9 mouse cellular contexts compared by ENCODE assay signal in the genomic region with DNA sequence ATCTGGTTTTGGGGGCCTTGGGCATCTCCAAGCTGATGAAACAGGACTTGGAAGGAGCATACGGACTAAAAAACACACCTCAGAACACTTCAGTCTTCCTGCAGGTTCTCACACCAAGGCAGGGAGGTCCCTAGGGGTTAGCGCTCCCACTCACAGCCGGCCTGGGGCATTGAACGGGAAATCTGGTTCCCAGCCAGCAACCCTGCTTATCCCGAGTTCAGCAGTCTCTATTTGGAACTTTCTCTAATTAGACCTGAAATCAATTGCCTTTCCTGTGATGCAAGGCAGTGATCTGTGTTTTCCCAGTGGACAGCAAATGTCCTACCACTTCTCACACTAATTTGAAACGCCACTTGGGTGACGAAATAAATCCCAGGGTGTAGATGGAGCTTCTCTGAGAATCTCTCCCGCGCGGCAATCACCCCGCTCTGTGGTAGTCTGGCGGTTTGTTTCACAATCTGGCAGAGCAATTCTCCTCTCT. TPM values are rescaled to one million over a fixed set of nuclear protein-coding genes. Genes with fewer than 3 reads are reported as not detected.
DNase-seq lines count a peak whose midpoint lies in the region; ATAC-seq and TF ChIP-seq lines count a peak whose summit lies in the region.
"Had no signal": no experiment of that assay in that cellular context is flagged by ENCODE, and none has a peak within 500 bp of the region (broad histone marks: within the 10 kb centered on the region; RNA-seq: fewer than 3 reads in every experiment).

No protein-coding gene starts in this region.

- 55% methylated on average over 12 of the region's 12 CpGs for WGBS in heart, embryonic 12.5 days
- 71% methylated on average over 12 of the region's 12 CpGs for WGBS in stomach, embryonic 16.5 days
- 70% methylated on average over 12 of the region's 12 CpGs for WGBS in stomach, postnatal 0 days
- WGBS in heart, embryonic 13.5 days, result 53% methylated on average over 12 of the region's 12 CpGs

- H3K36me3 ChIP-seq in heart, embryonic 12.5 days, result no peaks in the 10 kb centered on the region
- no peaks in the 10 kb centered on the region for H3K36me3 ChIP-seq in stomach, embryonic 16.5 days (ENCODE audit: control insufficient read depth, insufficient read depth, low read length)
- H3K36me3 ChIP-seq in stomach, postnatal 0 days (ENCODE audit: control insufficient read depth, insufficient read depth, low read length), result no peaks in the 10 kb centered on the region
- H3K36me3 ChIP-seq in heart, embryonic 13.5 days, result no peaks in the 10 kb centered on the region

- no peak for ATAC-seq in heart, embryonic 12.5 days (ENCODE audit: insufficient number of reproducible peaks, low FRiP score)
- no peak for ATAC-seq in stomach, embryonic 16.5 days (ENCODE audit: insufficient read depth, low FRiP score)
- ATAC-seq in stomach, postnatal 0 days (ENCODE audit: low FRiP score, low TSS enrichment), result no peak
- ATAC-seq in heart, embryonic 13.5 days (ENCODE audit: extremely low read depth, insufficient number of reproducible peaks, low FRiP score, low TSS enrichment), result no peak
- ATAC-seq in megakaryocyte progenitor cell, adult 5-6 weeks (replicated peaks; ENCODE audit: poor library complexity), result no peak
- ATAC-seq in erythroblast, adult 5-6 weeks (replicated peaks; ENCODE audit: low FRiP score, poor library complexity, severe bottlenecking), result no peak

- no peak overlapping the region for H3K4me2 ChIP-seq in heart, embryonic 12.5 days
- H3K4me2 ChIP-seq in stomach, embryonic 16.5 days (ENCODE audit: low read depth, low read length), result no peak overlapping the region
- H3K4me2 ChIP-seq in stomach, postnatal 0 days (replicated peaks; ENCODE audit: low read depth), result no peak overlapping the region
- H3K4me2 ChIP-seq in heart, embryonic 13.5 days, result peak overlapping the region; percentile 27; the same call in 1 of the 2 replicates

- H3K27ac ChIP-seq in heart, embryonic 12.5 days (ENCODE audit: poor library complexity, severe bottlenecking), result no peak overlapping the region
- H3K27ac ChIP-seq in stomach, embryonic 16.5 days (ENCODE audit: low read length), result 0 out of 2 replicates have a peak overlapping the region, but pooled peaks have one; percentile 47
- no peak overlapping the region for H3K27ac ChIP-seq in stomach, postnatal 0 days (replicated peaks)
- peak overlapping the region; percentile 90; the same call in 1 of the 2 replicates for H3K27ac ChIP-seq in heart, embryonic 13.5 days (replicated peaks)
- H3K27ac ChIP-seq: liver, embryonic 14.5 days had no signal

- H3K27me3 ChIP-seq in heart, embryonic 12.5 days (replicated peaks), result no peaks in the 10 kb centered on the region
- no peaks in the 10 kb centered on the region for H3K27me3 ChIP-seq in stomach, embryonic 16.5 days (ENCODE audit: control insufficient read depth, insufficient read depth, low read length)
- H3K27me3 ChIP-seq in stomach, postnatal 0 days (ENCODE audit: control insufficient read depth, insufficient read depth, low read length), result no peaks in the 10 kb centered on the region
- no peaks in the 10 kb centered on the region for H3K27me3 ChIP-seq in heart, embryonic 13.5 days (replicated peaks)

- peaks cover 40% of the 10 kb centered on the region for H3K4me1 ChIP-seq in heart, embryonic 12.5 days (replicated peaks)
- H3K4me1 ChIP-seq in stomach, embryonic 16.5 days (ENCODE audit: control insufficient read depth, insufficient read depth, low read length), result peaks cover 29% of the 10 kb centered on the region
- peaks cover 7% of the 10 kb centered on the region for H3K4me1 ChIP-seq in stomach, postnatal 0 days (replicated peaks; ENCODE audit: control insufficient read depth, insufficient read depth)
- peaks cover 42% of the 10 kb centered on the region for H3K4me1 ChIP-seq in heart, embryonic 13.5 days

- no peak for TF ChIP-seq CTCF in stomach, postnatal 0 days (IDR thresholded peaks at IDR 0.05; ENCODE audit: low read depth)

- no peak overlapping the region for H3K4me3 ChIP-seq in heart, embryonic 12.5 days
- no peak overlapping the region for H3K4me3 ChIP-seq in stomach, embryonic 16.5 days (replicated peaks; ENCODE audit: low read length)
- no peak overlapping the region for H3K4me3 ChIP-seq in stomach, postnatal 0 days (ENCODE audit: low read depth, low read length)
- H3K4me3 ChIP-seq in heart, embryonic 13.5 days, result no peak overlapping the region

- H3K9me3 ChIP-seq in heart, embryonic 12.5 days (replicated peaks), result no peaks in the 10 kb centered on the region
- H3K9me3 ChIP-seq in stomach, embryonic 16.5 days (replicated peaks; ENCODE audit: control insufficient read depth, low read length), result no peaks in the 10 kb centered on the region; the same call in 1 of the 2 replicates
- no peaks in the 10 kb centered on the region for H3K9me3 ChIP-seq in stomach, postnatal 0 days (ENCODE audit: control insufficient read depth, low read length)
- H3K9me3 ChIP-seq in heart, embryonic 13.5 days, result no peaks in the 10 kb centered on the region

- DNase-seq in heart, adult 11 months, result peak; percentile 94
- no peak for DNase-seq in stomach, postnatal 0 days (ENCODE audit: low spot score)
- no peak for DNase-seq in urinary bladder, adult 18-20 months (ENCODE audit: low spot score in 2 of 2)

- TF ChIP-seq EP300 in stomach, postnatal 0 days (optimal IDR thresholded peaks at IDR 0.05), result no peak

- H3K9ac ChIP-seq in heart, embryonic 12.5 days, result no peak overlapping the region
- H3K9ac ChIP-seq in stomach, embryonic 16.5 days (ENCODE audit: low read length), result no peak overlapping the region
- H3K9ac ChIP-seq in stomach, postnatal 0 days (ENCODE audit: low read length), result no peak overlapping the region
- H3K9ac ChIP-seq in heart, embryonic 13.5 days, result no peak overlapping the region
- H3K9ac ChIP-seq: liver, embryonic 14.5 days had no signal

RNA-seq across cellular contexts. Expression of a gene that starts 31.0 kb away (rescaled TPM):
- 26.1 and 31.8 TPM in 2 replicates for polyA plus RNA-seq in heart, embryonic 12.5 days (2016; fragmentation: Nextera tagmentation; extraction: Ambion mirVana)
- polyA plus RNA-seq in stomach, embryonic 16.5 days (2015; fragmentation: Nextera tagmentation; extraction: Ambion mirVana), result 15.3 and 16.2 TPM in 2 replicates
- 8.5 and 10.1 TPM in 2 replicates for polyA plus RNA-seq in stomach, postnatal 0 days (2015; fragmentation: Nextera tagmentation; extraction: Ambion mirVana)
- 17.5 and 21.1 TPM in 2 replicates for polyA plus RNA-seq in heart, embryonic 13.5 days (2015; fragmentation: Nextera tagmentation; extraction: Ambion mirVana)
- 13.3 and 19.2 TPM in 2 replicates for total RNA-seq in megakaryocyte progenitor cell, adult 5-6 weeks (2015)
- 42.5 and 66.7 TPM in 2 replicates for total RNA-seq in megakaryocyte progenitor cell, adult 5-6 weeks (2017)
- 2.3 and 15.2 TPM in 2 replicates for total RNA-seq in erythroblast, adult 5-6 weeks (2015; ENCODE audit: low replicate concordance)
- total RNA-seq in erythroblast, adult 5-6 weeks (2017; ENCODE audit: low replicate concordance), result 14.6 and 19.3 TPM in 2 replicates

Comparison
In these comparisons a context has a peak if more than half of its experiments do, and no peak if none do; other contexts are left out.
1. H3K27ac ChIP-seq: peak in stomach, embryonic 16.5 days (single experiment) and heart, embryonic 13.5 days (single experiment); none in heart, embryonic 12.5 days (single experiment) and stomach, postnatal 0 days (single experiment).